Mouse (Mus musculus) monocyte, adult 59 days (primary cell): ENCODE results near the gene Lce1a1. TPM values are rescaled to one million over a fixed set of nuclear protein-coding genes. Genes with fewer than 3 reads are reported as not detected.

Experiments
- total RNA-seq, 2 experiments: library from RNA; stranded (reverse); gene quantifications; one replicate each; pipeline ENCODE4 v1.2.4; 2023

Lce1a1 gene
- total RNA-seq: not detected

DNA sequence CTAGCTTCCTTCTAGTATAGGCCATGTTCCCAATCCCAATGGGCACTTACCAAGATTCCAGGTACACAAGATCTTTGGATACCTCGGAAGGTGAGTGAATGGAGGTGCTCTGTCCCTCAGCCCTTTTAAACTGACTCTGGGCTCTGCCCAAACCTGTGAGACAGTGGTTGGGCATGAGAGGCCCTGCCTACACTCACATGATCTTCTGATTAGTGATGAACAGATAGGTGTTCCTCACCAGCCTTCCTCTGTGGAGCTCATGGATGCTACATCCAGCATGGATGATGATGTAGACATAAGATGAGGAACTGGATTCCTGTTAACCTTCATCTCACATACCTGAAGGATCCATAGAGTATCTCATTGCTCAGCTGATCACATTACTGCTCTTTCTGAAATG, at the start of gene Lce1a1:
TSS of gene Lce1a1 (minus strand) at position 101 of the 400 bp plus-strand sequence.

DNA sequence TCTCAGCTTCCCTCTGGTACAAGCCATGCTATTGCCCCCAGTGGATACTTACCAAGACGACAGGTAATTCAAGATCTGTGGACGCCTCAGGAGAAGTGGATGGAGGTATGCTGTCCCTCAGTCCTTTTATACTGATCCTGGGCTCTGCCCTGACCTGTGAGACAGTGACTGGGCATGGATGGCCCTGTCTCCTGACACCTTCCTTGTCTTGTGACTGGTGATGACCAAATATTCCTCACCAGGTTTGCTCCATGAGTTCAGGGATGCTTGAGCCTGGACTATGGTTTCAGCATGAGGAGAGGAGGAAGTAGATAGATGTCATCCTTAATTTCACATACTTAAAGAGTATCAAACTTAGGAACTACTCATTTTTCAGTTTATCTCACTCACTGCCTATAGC, 39.0 kb upstream of the Lce1a1 start, which contains the start of gene Lce1d:
TSS of gene Lce1d (minus strand) at position 101 of the 400 bp plus-strand sequence.

DNA sequence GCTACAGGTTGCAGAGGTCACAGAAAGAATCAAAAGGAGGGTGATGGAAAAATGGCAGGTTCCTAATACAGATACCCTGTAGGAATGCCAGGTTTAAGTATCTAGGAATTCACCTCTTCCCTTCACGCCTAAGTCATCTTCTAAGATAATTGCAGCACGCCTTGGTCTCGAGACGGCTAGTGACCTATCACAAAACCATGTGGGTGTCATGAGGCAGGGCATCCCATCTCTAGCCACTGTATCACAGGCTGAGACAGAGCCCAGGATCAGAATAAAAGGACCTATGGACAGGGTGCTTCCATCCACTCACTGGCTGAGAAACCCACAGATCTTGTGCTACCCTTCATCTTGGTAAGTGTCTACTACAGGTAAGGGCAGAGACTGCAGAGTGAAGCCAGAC, 30.8 kb upstream of the Lce1a1 start, which contains the start of gene Lce1c:
TSS of gene Lce1c (plus strand) at position 301 of the 400 bp plus-strand sequence.

DNA sequence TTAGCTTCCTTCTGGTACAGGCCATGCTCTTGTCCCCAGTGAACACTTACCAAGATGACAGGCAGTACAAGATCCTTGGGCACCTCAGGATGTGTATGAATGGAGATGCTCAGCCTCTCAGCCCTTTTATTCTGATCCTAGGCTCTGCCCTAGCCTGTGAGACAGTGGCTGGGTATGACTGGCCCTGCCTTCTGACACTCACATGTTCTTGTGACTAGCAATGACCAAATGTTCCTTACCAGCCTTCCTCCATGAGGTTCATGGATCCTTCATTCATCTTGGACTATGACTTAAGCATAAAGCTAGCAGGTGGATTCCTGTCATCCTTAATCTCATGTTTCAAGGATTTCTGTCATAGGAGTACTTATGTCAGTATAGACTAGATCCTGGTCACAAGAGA, 22.1 kb upstream of the Lce1a1 start, which contains the start of gene Lce1a2:
TSS of gene Lce1a2 (minus strand) at position 101 of the 400 bp plus-strand sequence.

DNA sequence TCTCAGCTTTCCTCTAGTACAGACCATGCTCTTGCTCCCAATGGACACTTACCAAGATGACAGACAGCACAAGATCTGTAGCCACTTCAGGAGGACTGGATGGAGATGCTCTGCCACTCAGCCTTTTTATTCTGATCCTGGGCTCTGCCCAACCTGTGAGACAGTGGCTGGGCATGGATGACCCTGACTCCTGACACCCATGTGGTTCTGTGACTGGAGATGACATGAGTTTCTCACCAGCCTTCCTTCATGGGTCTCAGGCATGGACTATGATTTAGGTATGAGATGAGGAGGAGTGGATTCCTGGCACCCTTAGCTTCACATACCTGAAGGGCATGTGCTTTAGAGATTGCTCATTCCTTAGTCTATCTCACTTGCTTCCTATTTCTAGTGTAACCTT, 8.7 kb upstream of the Lce1a1 start, which contains the start of gene Lce1b:
TSS of gene Lce1b (minus strand) at position 101 of the 400 bp plus-strand sequence.

DNA sequence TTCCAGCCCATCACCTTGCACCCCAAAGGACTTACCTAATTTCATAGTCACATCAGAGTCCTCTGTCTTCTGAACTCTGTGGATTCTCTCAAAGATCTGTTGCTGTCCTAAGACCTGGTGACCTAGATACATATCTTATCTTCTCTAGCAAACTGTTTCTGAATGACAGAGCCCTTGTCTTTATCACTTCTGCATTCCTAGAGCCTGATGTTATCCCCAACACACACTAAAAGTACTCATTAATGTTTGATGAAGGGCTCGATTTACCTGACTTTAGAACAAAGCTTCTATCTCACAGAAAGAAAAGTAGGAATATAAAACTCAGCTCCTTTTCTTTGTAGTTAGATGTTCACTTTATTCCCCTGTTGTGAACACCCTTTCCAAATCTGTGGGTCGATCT, 26.5 kb downstream of the Lce1a1 start, which contains the start of gene Lce6a:
TSS of gene Lce6a (minus strand) at position 101 of the 400 bp plus-strand sequence.

DNA sequence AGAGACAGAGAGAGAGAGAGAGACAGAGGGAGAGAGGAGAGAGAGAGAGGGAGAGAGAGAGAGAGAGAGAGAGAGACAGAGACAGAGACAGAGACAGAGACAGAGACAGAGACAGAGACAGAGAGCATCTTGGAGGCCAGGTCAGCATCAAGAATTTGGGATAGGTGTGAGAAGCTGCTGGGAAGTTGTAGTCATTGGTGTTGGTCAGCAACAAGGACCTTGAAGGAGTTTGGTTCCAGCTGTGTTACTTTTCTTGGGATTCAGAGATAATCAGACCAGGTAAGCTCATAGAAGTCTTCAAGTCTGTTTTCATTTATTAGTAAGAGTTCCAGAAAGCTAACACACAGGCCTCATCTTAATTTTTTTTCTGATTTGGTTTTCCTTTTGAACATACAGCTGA, 40.7 kb downstream of the Lce1a1 start, which contains the start of gene 2210017I01Rik:
TSS of gene 2210017I01Rik (minus strand) at position 101 of the 400 bp plus-strand sequence.

Other genes starting within 250 kb of the Lce1a1 start
- gene Sprr2i, start 240.3 kb downstream of the Lce1a1 start, total RNA-seq: not detected
- not detected for gene Sprr2j-ps, start 230.2 kb downstream of the Lce1a1 start, total RNA-seq
- 1 to 10 TPM in 1 of 2 experiments, under 1 TPM in 1; 0.86 to 2.0 TPM for gene Gm9774, start 218.9 kb downstream of the Lce1a1 start, total RNA-seq
- gene Sprr2k, start 215.7 kb downstream of the Lce1a1 start, total RNA-seq: not detected
- gene Sprr1b, start 209.5 kb downstream of the Lce1a1 start, total RNA-seq: not detected
- gene Sprr3, start 189.6 kb downstream of the Lce1a1 start, total RNA-seq: not detected
- not detected for gene Sprr1a, start 162.4 kb downstream of the Lce1a1 start, total RNA-seq
- not detected for gene Sprr4, start 147.8 kb downstream of the Lce1a1 start, total RNA-seq
- gene 2310046K23Rik, start 113.8 kb downstream of the Lce1a1 start, total RNA-seq: not detected
- not detected for gene Ivl, start 74.6 kb downstream of the Lce1a1 start, total RNA-seq
- gene Smcp, start 59.3 kb downstream of the Lce1a1 start, total RNA-seq: not detected
- gene 2210017I01Rik, start 40.8 kb downstream of the Lce1a1 start, total RNA-seq: not detected
- gene Lce6a, start 26.6 kb downstream of the Lce1a1 start, total RNA-seq: not detected
- gene Lce1b, start 8.6 kb upstream of the Lce1a1 start, total RNA-seq: not detected
- gene Lce1a2, start 22.0 kb upstream of the Lce1a1 start, total RNA-seq: not detected
- not detected for gene Lce1c, start 30.9 kb upstream of the Lce1a1 start, total RNA-seq
- not detected for gene Lce1d, start 38.9 kb upstream of the Lce1a1 start, total RNA-seq
- gene Lce1e, start 60.8 kb upstream of the Lce1a1 start, total RNA-seq: not detected
- gene Lce1f, start 72.0 kb upstream of the Lce1a1 start, total RNA-seq: not detected
- not detected for gene Gm38119, start 90.8 kb upstream of the Lce1a1 start, total RNA-seq
- gene Lce1g, start 104.0 kb upstream of the Lce1a1 start, total RNA-seq: not detected
- gene Lce1h, start 116.8 kb upstream of the Lce1a1 start, total RNA-seq: not detected
- not detected for gene Lce1i, start 130.6 kb upstream of the Lce1a1 start, total RNA-seq
- not detected for gene Lce1j, start 142.2 kb upstream of the Lce1a1 start, total RNA-seq
- not detected for gene Lce1k, start 159.6 kb upstream of the Lce1a1 start, total RNA-seq
- gene Kprp, start 178.9 kb upstream of the Lce1a1 start, total RNA-seq: not detected
- not detected for gene Lce1l, start 203.0 kb upstream of the Lce1a1 start, total RNA-seq
- not detected for gene 2310050C09Rik, start 221.9 kb upstream of the Lce1a1 start, total RNA-seq